Mouse (Mus musculus): ENCODE measurements around the gene Nhej1.
A peak's percentile ranks its signal among the peaks of the same experiment; 100 is the strongest.

Gene Nhej1

GRCm38 (mm10) chr1:74926721-74927120 is 198.3 kb downstream of the Nhej1 start:
- peak; percentile 62 to 72 for DNase-seq

GRCm38 (mm10) chr1:74924464-74924863 is 200.5 kb downstream of the Nhej1 start:
- DNase-seq = no peak
